Mouse (Mus musculus): Measurements from ENCODE around the gene Urgcp.
"Not testable (repeated sequence)": the region's sequence is repeated elsewhere in the genome, so short reads cannot be mapped to it uniquely, and the experiment has no call there.

Urgcp gene

DNA sequence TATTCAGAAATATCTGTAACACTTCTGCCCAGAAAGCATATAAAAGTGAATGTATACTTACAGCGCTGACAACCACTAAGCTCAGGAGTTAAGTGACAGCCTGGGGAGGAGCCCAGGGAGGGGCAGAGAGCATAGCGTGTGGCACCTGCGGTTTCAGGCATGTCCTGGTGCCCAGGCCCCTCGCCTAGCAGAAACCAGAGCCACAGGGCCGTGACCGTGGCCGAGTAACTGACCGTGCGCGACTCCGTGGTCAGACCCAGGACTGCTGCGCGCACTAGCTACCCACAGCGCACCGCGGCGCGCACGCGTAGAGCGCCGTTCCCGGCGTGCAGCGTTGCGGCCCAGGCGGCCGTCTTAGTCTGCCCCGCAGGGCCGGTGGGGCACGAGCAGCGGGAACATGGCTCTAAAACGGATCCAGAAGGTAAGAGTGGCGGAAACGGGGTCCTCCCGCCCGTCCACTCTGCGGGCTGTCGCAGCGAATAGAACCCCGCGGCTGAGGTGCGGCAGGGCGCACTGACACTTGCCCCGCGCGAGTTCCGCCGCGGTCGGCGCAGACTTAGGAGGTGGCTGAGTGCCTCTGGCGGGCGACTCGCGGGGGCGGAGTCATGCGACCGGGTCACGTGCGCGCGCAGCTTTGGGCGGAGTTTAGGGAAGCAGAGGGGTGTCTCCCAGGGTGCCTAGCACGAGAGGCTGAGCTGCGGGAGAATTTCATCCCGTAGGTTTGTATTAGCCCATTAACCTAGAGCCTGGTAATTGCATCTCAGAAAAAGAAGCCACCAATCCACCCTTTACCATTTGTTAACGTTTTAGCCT, at the start of gene Urgcp:
TSS of gene Urgcp (minus strand) at position 557 of the 813 bp plus-strand sequence.
- peak; percentile 97 for DNase-seq

DNA sequence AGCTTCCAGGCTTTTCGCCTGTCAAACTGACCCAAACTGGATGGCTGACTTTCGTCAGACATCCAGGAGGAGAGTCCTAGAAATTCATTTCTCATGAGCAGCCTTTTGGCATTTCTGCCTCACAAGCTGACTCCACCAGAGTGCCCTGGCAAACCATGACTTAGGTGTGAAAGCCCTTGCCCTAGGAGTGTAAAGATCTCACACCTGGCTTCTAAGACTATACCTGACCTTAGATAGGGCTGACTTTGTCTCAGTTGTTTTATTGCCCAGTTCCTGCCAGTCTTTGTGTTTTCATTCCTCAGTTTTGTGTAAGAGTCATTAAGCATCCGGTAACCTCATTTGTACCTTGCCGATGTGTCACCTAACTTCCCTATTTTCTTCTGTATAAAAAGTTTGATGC, 47.3 kb upstream of the Urgcp start:
- DNase-seq: not testable (repeated sequence)

DNA sequence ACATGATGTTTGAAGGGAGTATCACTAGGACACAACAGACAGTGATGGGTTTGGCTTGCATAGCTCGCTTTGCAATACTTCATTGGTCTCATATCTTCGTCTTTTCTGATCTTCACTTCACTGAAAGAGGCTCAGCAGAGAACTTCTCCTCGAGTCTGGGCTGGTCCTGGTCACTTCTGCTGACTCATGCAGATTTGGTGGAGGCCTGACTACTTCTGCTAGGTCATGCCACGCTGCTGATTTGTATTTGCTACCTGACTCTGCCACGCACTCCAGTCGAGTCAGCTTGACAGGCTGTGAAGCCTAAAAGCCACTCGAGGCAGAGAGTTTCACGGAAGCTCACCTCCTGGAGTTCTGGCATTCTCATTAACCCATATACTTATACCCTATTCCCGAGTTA, 45.8 kb upstream of the Urgcp start:
- no peak for DNase-seq

DNA sequence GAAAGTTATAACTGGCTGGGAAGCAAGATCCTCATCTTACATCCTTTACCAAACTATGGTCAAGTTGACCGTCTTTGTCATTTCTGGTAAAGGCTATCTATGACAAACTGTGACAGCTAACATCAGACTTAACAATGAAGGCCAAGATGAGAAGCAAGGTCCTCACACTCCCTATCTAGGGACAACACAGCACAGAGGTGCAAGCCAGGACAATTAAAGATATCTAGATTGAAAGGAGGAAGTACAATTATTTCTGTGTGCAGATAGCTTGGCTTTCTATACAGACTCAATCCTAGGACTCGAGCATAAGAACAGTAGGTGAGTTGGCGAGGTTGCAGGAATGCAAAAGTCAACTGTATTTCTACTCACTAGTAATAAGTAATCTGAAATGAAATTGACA, 43.5 kb upstream of the Urgcp start:
- no peak for DNase-seq

DNA sequence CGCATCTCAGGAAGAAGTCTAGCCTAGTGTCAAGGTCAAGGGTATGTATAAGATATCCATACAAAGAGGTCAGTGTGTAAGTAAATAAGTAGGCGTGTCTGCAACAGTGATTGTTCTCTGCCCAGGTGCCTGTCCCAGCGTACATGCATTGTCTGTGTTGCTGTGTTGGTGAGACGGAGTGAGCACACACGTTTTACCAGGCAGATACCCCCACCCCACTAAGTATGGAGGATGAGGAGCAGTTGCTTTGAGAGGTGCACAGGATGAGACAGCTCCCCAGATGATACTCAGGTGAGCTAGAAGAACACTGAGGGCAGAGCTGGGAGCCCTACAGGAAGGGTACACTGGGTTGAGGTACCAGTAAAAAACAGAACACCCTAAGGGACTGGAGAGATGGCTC, 42.0 kb upstream of the Urgcp start:
- DNase-seq: no peak

DNA sequence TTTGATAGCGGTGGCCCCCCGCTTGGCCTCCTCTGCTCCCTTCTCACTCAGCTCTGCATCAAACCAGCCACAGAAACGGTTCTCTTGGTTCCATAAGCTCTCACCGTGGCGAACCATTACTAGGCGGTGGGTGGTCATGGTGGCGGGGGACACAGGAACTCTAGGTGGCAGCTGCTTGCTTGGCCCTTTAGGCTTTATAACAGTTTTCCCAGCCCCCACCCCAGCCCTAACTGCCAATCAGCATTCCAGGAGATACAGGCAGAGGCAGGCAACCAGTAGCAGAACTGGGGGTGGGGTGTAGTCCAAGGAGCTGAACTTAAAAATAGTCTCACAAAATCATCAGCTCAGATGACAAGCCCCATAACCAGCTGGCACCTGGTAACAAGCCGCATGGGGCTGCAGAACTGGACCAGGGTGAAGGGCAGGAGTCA, 41.4 kb upstream of the Urgcp start, which contains the start of gene Pgam2:
TSS of gene Pgam2 (minus strand) at position 183 of the 431 bp plus-strand sequence.
- DNase-seq: no peak

DNA sequence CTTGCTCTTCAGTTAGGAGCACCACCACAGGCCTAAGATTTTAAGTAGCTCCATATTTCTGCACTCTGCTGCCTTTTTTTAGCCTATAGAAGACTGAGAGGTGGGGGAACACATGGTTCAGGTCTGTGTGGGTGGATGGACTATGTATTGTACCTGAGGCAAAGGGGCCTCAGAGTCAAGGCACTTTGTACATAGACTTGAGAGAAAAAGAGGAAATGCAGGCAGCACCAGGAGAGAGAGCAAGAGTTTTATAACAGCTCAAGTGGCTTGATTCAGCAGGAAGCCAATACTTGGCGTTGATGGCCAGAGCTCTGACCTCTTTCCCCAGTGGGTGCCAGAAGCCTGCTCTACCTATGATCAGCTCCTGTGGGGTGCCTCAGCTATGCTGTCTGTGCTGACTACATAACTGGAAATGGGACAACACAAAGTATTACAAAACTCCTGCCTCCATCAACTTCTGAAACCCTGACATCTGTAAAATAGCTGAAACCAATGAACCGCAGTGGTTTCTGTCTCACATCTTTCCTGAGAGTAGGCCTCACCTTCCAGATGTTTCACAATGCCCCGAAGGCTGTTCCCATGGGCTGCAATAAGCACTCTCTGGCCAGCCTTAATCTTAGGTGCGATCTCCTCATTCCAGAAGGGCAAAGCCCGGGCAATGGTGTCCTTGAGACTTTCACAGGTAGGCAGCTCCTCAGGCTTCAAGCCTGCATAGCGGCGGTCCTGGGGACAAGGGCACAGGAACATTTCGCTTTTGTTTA, 40.5 kb upstream of the Urgcp start:
- DNase-seq: no peak

DNA sequence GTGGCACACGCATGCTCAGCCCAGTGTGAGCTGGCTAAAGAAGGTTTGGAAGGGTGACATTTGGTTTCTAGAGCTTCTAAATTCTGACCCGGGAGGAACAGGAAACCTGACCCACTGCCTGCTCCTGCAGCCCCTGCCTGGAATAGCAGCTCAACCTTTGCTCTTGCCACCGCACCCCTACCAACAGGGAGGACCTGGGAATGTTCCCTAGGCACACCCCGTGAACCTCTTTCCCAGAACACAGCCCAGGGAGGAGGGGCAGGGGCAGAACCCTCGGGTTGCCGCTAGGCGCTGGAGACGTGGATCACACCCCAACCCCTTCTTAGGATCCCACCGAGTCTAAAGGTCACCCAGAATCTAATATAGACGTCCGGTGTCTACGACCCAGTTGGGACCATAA, 39.8 kb upstream of the Urgcp start:
- no peak for DNase-seq

DNA sequence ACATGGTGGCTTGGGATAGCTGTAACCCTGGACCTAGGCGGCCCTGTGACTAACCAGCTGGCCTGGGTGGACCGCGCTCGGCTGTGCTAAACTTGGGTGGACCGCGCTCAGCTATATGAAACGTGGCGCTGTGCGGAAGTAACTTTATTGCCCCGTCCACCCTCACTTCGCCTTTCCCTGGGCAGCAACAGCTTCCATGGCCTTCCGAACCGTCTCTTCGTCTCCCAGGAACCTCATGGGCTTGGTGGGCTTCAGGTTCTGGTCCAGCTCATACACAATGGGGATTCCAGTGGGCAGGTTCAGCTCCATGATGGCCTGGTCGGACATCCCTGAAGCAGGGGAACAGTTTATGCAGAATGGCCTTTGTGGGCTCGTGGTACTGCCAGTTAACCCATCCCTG, 39.3 kb upstream of the Urgcp start:
- DNase-seq: no peak

DNA sequence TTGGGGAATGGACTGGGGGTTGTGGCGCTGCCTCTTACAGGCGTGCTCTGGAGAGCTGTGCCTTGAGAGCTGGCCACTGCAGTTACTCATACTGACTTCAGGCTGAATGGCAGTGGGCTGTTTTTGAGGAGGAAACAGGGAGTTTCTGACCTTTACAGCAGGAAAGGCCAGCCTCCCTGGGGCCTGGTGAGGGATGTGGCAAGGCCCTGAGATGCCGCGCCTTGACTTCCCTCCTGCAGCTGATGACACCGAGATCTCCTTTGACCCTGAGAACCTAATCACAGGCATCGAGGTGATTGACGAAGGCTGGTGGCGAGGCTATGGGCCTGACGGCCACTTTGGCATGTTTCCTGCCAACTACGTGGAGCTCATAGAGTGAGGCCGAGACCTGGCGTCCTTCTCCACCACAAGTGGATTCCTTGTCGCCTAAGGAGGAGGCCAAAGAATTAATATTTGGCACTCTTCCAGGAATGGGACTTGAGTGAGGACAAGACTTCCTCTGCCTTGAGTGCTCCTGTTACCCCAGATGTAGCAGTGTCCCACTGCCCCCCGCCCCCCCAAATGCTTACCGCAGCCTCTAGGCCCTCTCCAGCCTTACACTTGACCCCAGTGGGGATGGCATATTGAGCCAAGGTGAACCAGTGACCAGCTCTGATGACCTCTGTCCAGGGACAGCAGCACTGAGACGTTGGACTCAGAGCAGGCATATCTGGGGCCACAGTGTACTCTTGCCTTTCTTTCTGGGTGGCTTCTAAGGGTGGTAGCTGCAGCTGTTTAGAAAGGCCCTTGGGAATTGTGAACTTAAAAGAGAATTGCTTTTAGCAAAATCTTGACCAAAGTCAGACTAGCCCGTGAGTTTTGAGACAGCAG, 37.7 kb upstream of the Urgcp start:
- no peak for DNase-seq

DNA sequence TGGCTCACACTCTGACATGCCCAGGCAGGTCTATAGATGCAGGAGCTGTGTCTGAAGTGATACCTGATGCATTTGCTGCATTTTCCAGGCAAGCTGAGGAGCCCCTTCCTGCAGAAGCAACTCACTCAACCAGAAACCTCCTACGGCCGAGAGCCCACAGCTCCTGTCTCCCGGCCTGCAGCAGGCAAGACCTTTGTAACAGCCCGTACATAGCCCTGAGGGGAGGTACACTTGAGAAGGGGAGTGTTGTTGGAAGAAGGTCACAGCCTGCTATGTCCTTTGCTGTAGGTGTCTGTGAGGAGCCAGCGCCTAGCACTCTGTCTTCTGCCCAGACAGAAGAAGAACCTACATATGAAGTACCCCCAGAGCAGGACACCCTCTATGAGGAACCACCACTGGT, 35.8 kb upstream of the Urgcp start:
- DNase-seq: no peak

DNA sequence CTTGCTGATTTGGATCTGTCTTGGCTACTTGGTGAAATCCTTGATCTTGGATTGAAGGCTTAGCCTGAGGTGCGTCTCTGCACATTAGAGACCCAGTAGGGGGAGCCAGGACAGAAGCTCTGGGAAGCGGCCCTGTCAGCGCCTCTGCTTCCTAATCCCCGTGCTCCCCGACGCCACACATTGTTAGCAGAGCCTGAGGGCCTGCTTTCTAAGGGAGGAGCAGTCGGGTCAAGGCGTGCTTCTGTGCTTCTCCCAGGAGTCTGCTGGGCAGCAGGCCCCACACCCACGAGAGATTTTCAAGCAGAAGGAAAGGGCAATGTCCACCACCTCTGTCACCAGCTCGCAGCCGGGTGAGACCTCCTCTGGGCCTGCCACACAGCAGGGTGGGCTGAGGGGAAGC, 35.2 kb upstream of the Urgcp start:
- no peak for DNase-seq

DNA sequence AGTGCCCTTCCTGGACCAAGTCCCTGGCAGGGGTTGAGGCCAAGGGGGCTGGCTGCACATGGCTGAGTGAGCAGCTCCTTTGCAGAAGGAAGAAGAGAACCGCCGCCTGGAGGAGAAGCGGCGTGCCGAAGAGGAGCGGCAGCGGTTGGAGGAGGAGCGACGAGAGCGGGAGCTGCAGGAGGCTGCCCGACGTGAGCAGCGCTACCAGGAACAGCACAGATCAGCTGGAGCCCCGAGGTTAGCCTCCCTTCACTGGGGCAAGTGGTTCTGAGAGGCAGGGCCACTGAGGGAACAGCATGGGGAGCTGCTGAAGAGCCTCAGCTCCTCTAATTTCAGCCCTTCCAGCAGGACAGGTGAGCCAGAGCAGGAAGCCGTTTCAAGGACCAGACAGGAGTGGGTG, 34.8 kb upstream of the Urgcp start:
- DNase-seq: no peak

DNA sequence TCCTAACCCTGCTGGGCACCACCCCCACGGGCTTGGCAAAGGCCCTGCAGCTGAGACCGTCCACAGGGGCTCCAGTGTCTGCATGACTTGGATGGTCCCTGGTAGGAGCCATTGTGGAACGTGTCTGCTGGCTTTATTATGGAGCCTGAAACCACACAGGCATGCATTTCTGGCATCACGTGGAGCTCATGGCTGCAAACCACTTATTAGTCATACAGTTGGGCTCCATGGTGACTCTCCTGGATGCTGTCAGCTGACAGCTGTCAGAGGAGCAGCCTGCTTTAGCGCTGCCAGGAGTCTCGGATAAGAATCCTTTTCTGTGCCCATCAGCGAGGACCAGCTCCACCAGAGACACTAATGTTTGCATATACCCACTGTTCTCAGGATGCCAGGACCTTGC, 33.5 kb upstream of the Urgcp start:
- DNase-seq: no peak

DNA sequence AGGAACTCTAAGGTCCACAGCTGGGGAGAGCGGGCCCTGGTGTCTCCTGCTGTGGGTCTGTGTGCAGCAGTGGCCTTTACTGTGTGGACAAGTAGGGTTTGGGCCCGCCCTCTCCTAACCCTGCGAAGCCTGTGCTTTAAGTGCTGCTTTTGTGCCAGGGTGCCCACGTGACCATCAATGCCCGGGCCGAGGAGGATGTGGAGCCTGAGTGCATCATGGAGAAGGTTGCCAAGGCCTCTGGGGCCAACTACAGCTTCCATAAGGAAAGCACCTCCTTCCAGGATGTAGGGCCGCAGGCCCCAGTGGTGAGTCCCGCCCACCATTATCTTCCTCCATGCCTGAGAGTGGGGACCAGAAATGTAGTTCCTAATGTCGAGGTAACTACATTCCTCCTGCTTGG, 33.1 kb upstream of the Urgcp start:
- no peak for DNase-seq

DNA sequence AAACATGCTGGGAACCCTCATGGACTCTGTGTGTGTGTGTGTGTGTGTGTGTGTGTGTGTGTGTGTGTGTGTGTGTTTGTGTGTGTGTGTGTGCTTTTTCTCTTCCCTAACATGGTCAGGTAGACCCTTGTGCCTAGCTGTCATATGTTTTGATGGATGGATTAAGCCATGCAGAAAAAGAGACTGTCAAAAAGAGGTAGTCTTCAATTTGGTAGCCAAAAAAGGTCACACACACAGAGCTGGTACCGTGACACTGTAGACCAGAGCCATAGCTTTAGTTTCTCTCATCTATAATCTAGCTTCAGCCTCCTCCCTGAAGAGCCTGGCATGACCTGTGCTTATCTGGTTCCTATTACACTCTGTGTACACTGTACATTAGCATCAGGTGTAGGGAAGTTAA, 28.3 kb upstream of the Urgcp start:
- no peak for DNase-seq

DNA sequence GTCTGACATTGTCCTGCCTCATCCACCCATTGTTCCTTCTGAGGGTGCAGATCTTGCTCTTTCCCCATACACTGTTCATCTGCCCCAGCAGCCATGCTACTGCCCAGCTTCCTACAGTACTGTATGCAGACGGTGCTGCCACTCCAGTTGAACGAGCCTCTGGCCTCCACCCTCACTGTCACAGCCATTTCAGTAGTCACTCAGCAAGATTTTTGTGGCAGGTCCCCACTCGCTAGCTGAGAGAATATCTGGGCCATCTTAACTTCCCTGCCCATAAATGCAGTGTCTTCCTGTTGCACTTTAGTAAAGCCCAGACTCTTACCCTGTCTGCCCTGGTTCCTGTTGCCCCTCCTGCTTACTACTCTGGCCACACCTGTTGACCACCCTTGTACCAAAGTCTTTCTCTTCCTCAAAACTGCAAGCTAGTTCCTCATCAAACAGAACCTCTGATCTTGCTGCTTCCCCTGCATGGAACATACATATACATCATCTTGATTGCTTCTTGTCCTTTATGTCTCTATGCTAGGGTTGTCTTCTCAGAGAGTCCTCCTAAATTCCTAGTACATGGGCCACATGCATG, 27.7 kb upstream of the Urgcp start:
- no peak for DNase-seq

DNA sequence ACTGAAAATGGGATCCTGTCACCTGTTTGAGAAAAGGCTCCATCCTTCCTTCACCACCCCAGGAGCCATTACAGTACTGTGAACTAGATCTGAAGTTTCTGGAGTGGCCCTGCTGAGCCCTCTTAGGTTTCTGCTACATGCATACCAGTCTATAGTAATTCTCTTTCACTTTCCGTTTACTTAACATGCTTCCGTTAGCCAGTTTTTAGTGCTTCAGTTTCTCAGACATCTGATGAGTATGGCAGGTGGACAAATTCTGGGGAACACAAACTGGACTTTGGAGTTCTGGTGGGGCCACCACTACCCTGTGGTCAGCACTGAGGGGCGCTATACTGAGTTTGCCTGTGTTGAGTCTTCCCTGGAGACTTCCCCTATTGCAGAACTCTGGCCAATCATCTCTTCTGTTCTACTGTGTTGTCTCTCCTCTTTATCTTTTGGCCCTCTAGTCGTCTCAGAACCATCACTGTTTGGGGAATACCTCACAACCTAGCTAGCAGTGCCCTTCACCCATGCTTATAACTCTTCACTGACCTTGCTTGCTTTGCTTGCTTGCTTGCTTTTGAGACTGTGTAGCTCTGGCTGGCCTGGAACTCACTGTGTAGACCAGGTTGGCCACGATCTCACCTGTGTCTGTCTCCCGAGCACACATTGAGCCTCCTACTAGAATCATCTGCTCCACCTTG, 27.0 kb upstream of the Urgcp start:
- DNase-seq: no peak

DNA sequence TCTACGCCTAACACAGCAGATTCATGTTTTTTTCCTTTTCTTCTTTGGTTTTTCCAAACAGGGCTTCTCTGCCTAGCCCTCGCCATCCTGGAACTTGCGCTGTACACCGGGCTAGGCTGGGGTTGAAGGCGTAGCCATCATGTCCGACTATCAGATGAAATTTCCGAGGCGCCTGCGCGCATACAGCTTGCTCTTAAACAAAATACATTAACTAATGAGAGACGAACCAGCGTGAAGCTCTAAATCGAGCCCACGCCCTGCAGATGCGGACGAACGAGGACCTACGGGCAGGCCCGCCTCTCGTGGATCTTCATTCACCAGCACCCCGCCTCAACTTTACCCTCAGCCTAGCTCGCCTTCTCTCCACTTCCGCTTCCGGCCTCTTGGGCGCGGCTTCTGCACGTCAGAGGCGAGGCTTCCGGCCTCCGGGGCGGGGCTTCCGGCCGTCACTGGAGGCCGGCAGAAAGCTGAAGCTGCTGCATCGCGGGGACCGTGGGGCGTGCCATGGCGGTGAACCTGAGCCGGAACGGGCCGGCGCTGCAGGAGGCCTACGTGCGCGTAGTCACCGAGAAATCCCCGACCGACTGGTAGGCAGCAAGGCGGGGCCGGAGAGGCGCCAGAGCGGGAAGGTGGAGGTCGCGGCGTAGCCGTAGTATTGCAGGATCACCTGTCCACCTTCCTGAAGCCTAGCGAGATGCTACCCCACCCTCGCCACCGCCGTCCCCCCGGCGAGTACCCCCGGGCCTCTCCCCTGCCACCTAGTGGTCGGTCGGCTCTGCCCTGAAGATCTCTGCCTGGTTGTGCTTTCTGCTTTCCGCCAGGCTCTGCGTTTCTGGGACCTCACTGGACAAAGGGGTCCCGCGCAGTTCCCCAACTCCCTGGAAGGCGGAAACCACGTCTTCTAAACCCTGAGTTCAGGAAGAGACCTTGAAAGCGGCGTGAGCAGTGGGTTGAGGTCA, 26.2 kb upstream of the Urgcp start, which contains the start of gene Dbnl:
TSS of gene Dbnl (plus strand) at position 433 of the 959 bp plus-strand sequence.
- peak; percentile 97 for DNase-seq

DNA sequence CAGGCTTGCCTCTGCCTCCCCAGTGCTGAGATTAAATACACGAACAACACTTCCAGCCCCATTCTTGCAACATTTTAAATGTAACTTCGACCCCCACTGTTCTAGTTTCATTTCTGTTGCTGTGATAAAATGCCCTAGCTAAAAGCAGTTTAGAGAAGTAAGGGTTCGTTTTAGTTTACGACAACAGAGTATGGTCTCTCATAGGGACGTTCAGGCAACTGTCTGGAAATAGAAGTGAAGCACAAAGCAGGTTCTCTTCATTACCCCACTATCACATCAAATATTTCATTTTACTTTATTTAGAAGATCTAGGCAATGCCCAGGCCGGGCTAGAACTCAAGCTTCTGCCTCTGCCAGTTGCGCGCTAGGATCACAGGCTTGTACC, 25.5 kb upstream of the Urgcp start:
- no peak for DNase-seq

DNA sequence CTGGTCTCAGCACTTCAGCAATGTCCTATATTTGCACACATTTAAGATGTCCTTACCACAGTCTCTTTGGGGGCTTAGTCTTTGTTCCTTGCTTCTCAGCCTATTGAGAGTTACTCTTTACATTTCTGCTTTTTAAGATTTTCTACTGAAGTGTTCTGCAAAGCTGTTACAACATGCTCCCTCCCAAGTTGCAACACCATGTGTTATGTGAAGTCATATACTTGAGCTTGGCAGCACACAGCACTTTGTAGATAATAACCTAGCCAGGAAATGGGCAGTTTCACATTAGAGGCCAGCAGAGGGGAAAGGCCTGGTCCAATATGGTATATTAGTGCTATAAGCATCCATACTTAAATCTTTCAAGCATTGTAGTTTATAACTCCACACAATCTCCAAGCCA, 23.6 kb upstream of the Urgcp start:
- no peak for DNase-seq

All from retina, postnatal 1 day (tissue).